Mouse (Mus musculus): ENCODE measurements at regions not wholly inside any gene's neighbourhood (a gene's known extent, or its start where the extent isn't known, plus 50 kb on each side); places are given as distances from the start of the nearest gene placed in this dataset.
A peak's percentile ranks its signal among the peaks of the same experiment; 100 is the strongest.

DNA sequence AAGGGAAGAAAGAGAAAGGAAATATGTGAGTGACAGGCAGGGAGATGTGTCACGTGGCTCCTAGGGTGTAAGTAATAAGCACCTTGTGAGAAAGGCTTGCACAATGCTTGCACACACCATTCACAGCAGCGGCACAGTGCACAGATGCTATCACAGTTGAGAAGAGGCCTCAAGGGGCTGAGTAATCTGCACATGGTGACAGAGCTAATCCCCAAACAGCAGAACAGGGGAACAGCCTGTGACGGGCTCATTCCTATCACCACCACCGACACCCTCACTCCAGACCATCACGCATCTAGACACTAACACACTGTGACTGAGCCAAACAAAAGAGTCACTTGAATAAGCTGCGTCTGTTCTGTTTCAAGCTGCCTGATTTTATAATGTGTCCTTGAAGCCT, 76.2 kb upstream of the Ppm1h start:
- no peak for ATAC-seq
- CTCF ChIA-PET: interaction anchor here (1.0 to 1.3 kb wide), 2 partner anchors 11 to 509 kb away, joined by 3 to 6 read pairs; no protein-coding TSS in a partner anchor
- DNase-seq (ENCODE audit: low read depth, low spot score): no peak
- TF ChIP-seq CTCF (IDR thresholded peaks at IDR 0.05): no peak
- in situ Hi-C loops (cut with MboI; ENCODE audit: low pct_unique_long_range_greater_than_20kb): no loop called here
- POLR2A ChIA-PET: no interaction called here
- no peaks in the 10 kb centered on the region for H3K27me3 ChIP-seq

- no peaks in the 10 kb centered on the region for H3K27me3 ChIP-seq
- ATAC-seq (no peak), DNase-seq (ENCODE audit: low read depth, low spot score) (no peak)
- in situ Hi-C loops (cut with MboI; ENCODE audit: low pct_unique_long_range_greater_than_20kb): no loop called here
- POLR2A ChIA-PET: interaction anchor here (0.6 kb wide), 1 partner anchor 14 kb away, joined by 3 read pairs; no protein-coding TSS in a partner anchor
- CTCF ChIA-PET: no interaction called here
- TF ChIP-seq CTCF (IDR thresholded peaks at IDR 0.05): no peak
Observed at GRCm38 (mm10) chr10:122603960-122604359, 74.6 kb upstream of the Ppm1h start.

DNA sequence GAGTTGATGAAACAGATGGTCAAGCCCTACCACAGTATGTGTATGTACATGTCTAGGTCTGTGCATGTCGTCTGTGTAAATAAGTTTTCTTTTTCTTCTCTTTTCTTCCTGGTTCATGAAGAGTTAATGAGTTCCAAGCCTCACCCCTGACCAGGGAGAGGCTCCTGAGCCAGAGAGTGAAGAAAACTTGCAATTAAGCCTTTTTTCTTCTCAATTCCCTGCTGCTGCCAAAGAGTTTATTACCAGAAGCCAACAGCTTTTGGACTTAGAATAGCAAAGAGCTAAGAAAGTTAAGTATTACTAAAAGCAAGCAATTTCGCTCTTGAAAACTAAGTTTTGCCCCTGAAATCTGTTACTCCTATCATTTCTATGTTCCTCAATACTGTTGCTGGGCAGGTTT, 65.3 kb upstream of the Ppm1h start:
- CTCF ChIA-PET: interaction anchor here (0.9 to 1.7 kb wide), 5 partner anchors 11 to 144 kb away, joined by 3 to 6 read pairs (median 3); no protein-coding TSS in a partner anchor
- no peak for ATAC-seq
- POLR2A ChIA-PET: no interaction called here
- no peak for DNase-seq (ENCODE audit: low read depth, low spot score)
- in situ Hi-C loops (cut with MboI; ENCODE audit: low pct_unique_long_range_greater_than_20kb): no loop called here
- H3K27me3 ChIP-seq: no peaks in the 10 kb centered on the region
- TF ChIP-seq CTCF (IDR thresholded peaks at IDR 0.05): no peak

- CTCF ChIA-PET: interaction anchor here (0.9 to 1.7 kb wide), 5 partner anchors 12 to 143 kb away, joined by 3 to 6 read pairs (median 3); no protein-coding TSS in a partner anchor
- in situ Hi-C loops (cut with MboI; ENCODE audit: low pct_unique_long_range_greater_than_20kb): no loop called here
- POLR2A ChIA-PET: no interaction called here
- no peaks in the 10 kb centered on the region for H3K27me3 ChIP-seq
- ATAC-seq (peak; percentile 95), DNase-seq (ENCODE audit: low read depth, low spot score) (peak; percentile 17)
- TF ChIP-seq CTCF (IDR thresholded peaks at IDR 0.05): no peak
Observed at GRCm38 (mm10) chr10:122613891-122614290, 64.7 kb upstream of the Ppm1h start.

DNA sequence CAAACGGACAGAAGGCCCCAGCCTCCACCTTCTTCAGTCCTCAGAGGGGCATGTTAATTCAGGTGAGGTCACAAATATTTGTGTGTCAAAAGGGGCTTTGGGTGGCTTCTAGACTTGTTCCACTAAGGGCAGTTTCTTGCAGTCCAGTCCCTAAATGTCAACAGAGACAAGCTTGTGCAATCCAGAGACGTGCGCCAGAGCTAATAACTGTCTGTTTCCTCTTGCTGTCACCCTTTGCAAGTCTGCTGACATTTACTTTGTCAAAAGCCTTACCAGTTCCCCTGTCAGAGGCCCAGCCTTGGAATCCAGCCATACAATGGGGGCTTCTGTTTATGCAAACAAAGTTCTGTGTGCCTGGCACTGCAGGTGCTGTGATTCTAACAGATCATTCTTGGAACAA, 63.8 kb upstream of the Ppm1h start:
- POLR2A ChIA-PET: no interaction called here
- DNase-seq (ENCODE audit: low read depth, low spot score): no peak

DNA sequence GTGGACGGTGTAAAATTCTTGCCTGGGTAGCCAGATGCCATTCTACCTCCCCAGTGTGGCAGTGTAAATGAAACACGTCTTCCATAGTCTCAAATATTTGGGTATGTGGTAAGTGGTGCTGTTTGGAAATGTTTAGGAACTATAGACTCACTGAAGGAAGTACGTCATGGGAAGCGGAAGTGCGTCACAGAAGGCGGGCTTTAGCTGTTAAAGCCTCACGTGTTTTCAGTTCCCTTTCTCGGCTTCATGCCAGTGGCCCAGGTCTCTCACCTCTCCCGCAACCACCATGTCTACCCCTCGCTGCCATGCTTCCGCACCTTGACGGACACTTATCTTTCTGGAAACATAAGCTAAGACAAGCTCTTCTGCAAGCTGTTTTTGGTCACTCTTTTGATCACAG, 62.9 kb upstream of the Ppm1h start:
- TF ChIP-seq CTCF (IDR thresholded peaks at IDR 0.05): no peak
- ChIA-PET POLR2A (no interaction called here), CTCF (interaction anchor here (1.1 to 1.3 kb wide), 2 partner anchors 17 to 62 kb away, joined by 3 to 5 read pairs; no protein-coding TSS in a partner anchor)
- H3K27me3 ChIP-seq: no peaks in the 10 kb centered on the region
- ATAC-seq (no peak), DNase-seq (ENCODE audit: low read depth, low spot score) (no peak)
- in situ Hi-C loops (cut with MboI; ENCODE audit: low pct_unique_long_range_greater_than_20kb): no loop called here

More for the DNA sequence above, 63.8 kb upstream of the Ppm1h start:
- no peaks in the 10 kb centered on the region for H3K27me3 ChIP-seq
- in situ Hi-C loops (cut with MboI; ENCODE audit: low pct_unique_long_range_greater_than_20kb): no loop called here
- ATAC-seq: no peak
- no peak for TF ChIP-seq CTCF (IDR thresholded peaks at IDR 0.05)
- CTCF ChIA-PET: interaction anchor here (1.3 to 1.5 kb wide), 2 partner anchors 16 to 142 kb away, joined by 3 to 5 read pairs; no protein-coding TSS in a partner anchor

DNA sequence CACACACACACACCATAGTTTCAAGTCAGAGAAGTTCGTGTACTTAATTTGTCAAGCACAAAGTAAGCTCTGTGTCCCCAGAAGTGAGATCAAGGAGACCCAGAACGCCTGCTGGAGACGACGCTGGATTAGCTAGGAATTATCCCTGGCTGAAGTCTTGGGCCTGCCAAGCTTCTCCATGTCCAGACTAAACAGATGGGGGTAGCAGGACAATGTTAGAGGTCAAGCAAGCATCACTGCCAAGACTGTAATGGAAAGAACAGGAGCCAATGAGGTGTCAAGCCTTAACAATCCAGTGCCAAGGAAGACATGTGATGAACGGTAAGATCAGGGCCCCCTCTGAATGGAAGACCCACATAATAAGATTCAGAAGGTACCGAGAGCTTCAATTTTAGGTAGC, 62.2 kb upstream of the Ppm1h start:
- TF ChIP-seq CTCF (IDR thresholded peaks at IDR 0.05): no peak
- in situ Hi-C loops (cut with MboI; ENCODE audit: low pct_unique_long_range_greater_than_20kb): no loop called here
- DNase-seq (ENCODE audit: low read depth, low spot score) (no peak), ATAC-seq (no peak)
- no peaks in the 10 kb centered on the region for H3K27me3 ChIP-seq
- ChIA-PET POLR2A (no interaction called here), CTCF (interaction anchor here (1.1 kb wide), 1 partner anchor 63 kb away, joined by 3 read pairs; no protein-coding TSS in a partner anchor)

GRCm38 (mm10) chr10:122618854-122619253, 59.7 kb upstream of the Ppm1h start:
- DNase-seq (ENCODE audit: low read depth, low spot score): no peak
- CTCF ChIA-PET: interaction anchor here (1.1 kb wide), 1 partner anchor 27 kb away, joined by 4 read pairs; no protein-coding TSS in a partner anchor
- POLR2A ChIA-PET: interaction anchor here (1.2 kb wide), 1 partner anchor 10 kb away, joined by 3 read pairs; no protein-coding TSS in a partner anchor
- in situ Hi-C loops (cut with MboI; ENCODE audit: low pct_unique_long_range_greater_than_20kb): no loop called here
- no peak for ATAC-seq
- H3K27me3 ChIP-seq: no peaks in the 10 kb centered on the region
- no peak for TF ChIP-seq CTCF (IDR thresholded peaks at IDR 0.05)

DNA sequence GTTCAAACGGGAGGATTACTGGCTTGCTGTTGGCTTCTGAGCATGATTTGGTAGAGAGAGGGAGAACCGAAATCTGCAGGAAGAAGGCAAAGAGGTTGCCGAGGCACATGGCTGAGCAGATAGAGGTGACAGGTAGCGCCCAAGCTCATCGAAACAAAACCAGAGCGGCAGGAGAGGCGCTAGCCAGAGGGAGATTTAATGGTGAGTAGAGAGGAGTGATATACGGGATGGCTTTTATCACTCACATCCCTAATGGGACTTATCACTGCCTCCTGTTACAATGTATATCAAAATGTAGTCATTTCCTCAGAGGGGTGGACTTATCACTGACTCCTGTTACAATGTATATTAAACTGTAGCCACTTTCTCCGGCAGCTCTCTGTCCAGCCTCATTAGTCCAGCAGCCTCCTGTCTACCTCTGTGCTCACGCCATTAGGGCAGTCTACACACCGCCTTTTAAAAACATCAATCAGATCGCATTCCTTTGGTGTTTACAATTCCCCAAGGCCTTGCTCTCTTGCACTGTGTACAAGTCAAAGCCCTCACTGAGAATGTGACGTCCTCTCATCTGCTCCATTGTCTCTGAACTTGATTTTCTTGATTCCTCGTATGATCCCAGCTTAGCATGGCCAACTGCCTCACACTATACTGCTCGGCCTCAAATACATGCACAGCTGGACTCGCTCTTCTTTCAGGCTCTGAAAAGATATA, 59.0 kb upstream of the Ppm1h start:
- POLR2A ChIA-PET: no interaction called here
- in situ Hi-C loops (cut with MboI; ENCODE audit: low pct_unique_long_range_greater_than_20kb): no loop called here
- CTCF ChIA-PET: no interaction called here
- no peak for TF ChIP-seq CTCF (IDR thresholded peaks at IDR 0.05)
- ATAC-seq: no peak
- DNase-seq (ENCODE audit: low read depth, low spot score): no peak
- H3K27me3 ChIP-seq: no peaks in the 10 kb centered on the region
